Mouse (Mus musculus): ENCODE results near the gene Rab1b. TPM values are rescaled to one million over a fixed set of nuclear protein-coding genes. Genes with fewer than 3 reads are reported as not detected.

Rab1b gene
- polyA plus RNA-seq, 1 experiment from 2014 or later: 90.6 TPM

DNA sequence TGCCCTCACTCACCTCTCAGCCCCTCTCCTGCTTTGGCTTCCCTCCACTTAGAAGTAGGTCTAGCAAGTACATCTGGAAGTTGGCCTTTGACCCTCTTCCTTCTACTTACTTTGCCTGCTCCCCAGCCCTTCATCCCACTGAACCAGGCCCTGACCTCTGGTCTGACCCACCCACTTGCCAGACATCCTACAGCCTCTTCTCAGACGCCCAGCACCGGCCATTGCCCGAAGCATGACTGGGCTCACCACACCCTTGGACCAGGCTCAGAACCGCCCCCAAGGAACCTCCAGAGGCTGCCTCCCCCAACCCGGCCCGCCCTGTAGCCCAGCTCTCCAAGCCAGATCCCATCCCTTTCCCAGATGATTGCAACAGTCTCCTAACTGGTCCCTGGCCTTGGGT is 44.4 kb downstream of the Rab1b start:
- ATAC-seq (no peak), DNase-seq (no peak)
- H3K27ac ChIP-seq (ENCODE audit: low read depth): no peak overlapping the region
- H3K36me3 ChIP-seq (replicated peaks; ENCODE audit: insufficient read depth, low read length): no peaks in the 10 kb centered on the region
- no peak overlapping the region for H3K9ac ChIP-seq (replicated peaks)
- 85% methylated on average over 6 of the region's 6 CpGs for WGBS (ENCODE audit: insufficient replicate concordance)
- H3K4me2 ChIP-seq (ENCODE audit: low read depth, low read length): no peak overlapping the region
- H3K4me3 ChIP-seq (ENCODE audit: low read depth, low read length): no peak overlapping the region
- H3K27me3 ChIP-seq (ENCODE audit: insufficient read depth, low read length): peaks cover 10% of the 10 kb centered on the region
- no peaks in the 10 kb centered on the region for H3K9me3 ChIP-seq (ENCODE audit: low read length)
- TF ChIP-seq CTCF (IDR thresholded peaks at IDR 0.05; ENCODE audit: low read depth): no peak
- no peak for TF ChIP-seq EP300 (IDR thresholded peaks at IDR 0.05; ENCODE audit: low read depth)
- H3K4me1 ChIP-seq (ENCODE audit: insufficient read depth): peaks cover 7% of the 10 kb centered on the region; the same call in 1 of the 2 replicates

DNA sequence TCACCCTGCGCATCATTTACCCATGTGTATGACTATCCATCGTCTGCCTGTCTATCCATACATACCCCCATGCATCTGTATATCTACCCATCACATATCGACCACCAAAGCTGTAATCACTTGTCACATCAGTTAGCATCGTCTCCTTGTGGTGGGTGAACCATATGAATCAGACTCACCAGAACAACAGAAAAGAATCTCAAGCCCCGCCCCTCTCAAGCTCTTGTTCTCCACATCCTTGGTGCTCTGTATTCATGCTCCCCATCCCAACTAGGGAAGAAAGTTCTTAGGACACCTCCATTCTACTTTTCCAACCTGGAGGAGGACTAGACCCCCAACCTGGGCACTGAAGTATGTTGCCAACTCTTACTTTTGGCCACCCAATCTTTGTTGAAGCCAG is 44.8 kb downstream of the Rab1b start:
- no peak for DNase-seq
- peaks cover 9% of the 10 kb centered on the region for H3K27me3 ChIP-seq (ENCODE audit: insufficient read depth, low read length)
- H3K9me3 ChIP-seq (ENCODE audit: low read length): no peaks in the 10 kb centered on the region
- no peak overlapping the region for H3K27ac ChIP-seq (ENCODE audit: low read depth)
- ATAC-seq: no peak
- H3K4me2 ChIP-seq (ENCODE audit: low read depth, low read length): no peak overlapping the region
- H3K36me3 ChIP-seq (replicated peaks; ENCODE audit: insufficient read depth, low read length): no peaks in the 10 kb centered on the region
- peaks cover 6% of the 10 kb centered on the region; the same call in 1 of the 2 replicates for H3K4me1 ChIP-seq (ENCODE audit: insufficient read depth)
- H3K9ac ChIP-seq (replicated peaks): no peak overlapping the region
- 70% methylated on average over 5 of the region's 5 CpGs for WGBS (ENCODE audit: insufficient replicate concordance)
- H3K4me3 ChIP-seq (ENCODE audit: low read depth, low read length): no peak overlapping the region
- TF ChIP-seq EP300 (IDR thresholded peaks at IDR 0.05; ENCODE audit: low read depth): no peak
- no peak for TF ChIP-seq CTCF (IDR thresholded peaks at IDR 0.05; ENCODE audit: low read depth)

DNA sequence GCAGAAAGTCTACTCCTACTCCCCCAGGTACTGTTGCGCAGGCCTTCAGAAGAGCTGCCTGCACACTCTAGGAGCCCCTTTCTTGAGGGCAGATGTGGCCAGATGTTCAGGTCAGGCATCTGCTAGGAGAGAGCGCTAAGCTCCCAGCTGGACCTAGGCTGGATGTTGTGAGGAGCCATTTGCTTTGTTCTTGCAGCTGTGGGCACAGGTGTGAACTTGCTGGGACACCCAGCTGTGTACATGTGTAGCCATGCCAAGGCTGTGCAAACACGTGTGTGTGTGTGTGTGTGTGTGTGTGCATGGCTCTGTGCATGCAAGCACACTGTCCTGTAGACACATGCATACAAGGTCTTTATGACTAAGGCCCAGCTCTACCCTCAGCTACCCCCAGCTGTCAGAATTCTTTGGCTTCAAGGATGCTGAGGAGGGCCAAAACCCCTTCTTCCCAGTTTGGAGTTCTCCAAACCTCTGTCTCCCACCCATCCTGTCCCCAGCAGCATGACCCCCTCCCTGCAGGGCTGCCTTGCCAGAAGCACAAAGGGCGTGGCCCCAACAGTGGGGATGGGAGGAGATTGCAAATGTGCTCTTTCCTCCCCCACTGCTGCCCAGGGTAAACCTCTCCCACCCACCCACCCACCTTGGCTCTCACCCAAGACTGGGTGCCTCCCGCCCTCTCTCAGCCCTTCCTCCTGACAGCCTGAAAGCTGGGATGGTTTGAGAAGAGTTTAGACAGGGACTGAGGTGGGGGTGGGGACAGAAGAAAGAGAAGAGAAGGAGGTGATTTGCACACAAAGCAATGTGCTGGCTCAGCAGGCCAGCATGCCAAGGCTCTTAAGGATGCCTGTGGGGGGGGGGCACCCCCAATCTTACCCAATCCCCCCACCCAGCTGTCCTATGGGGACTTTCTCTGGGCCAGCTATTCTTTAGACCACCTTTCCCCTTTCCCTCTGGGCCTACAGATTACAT is 46.2 kb downstream of the Rab1b start:
- H3K36me3 ChIP-seq (replicated peaks; ENCODE audit: insufficient read depth, low read length): no peaks in the 10 kb centered on the region
- peaks cover 6% of the 10 kb centered on the region for H3K27me3 ChIP-seq (ENCODE audit: insufficient read depth, low read length)
- no peak overlapping the region for H3K9ac ChIP-seq (replicated peaks)
- ATAC-seq: no peak
- no peak overlapping the region for H3K4me2 ChIP-seq (ENCODE audit: low read depth, low read length)
- TF ChIP-seq CTCF (IDR thresholded peaks at IDR 0.05; ENCODE audit: low read depth) (no peak), EP300 (IDR thresholded peaks at IDR 0.05; ENCODE audit: low read depth) (no peak)
- no peak overlapping the region for H3K27ac ChIP-seq (ENCODE audit: low read depth)
- no peak for DNase-seq
- H3K4me1 ChIP-seq (ENCODE audit: insufficient read depth): peaks cover 6% of the 10 kb centered on the region; the same call in 1 of the 2 replicates
- 45% methylated on average over 5 of the region's 5 CpGs for WGBS (ENCODE audit: insufficient replicate concordance)
- H3K9me3 ChIP-seq (ENCODE audit: low read length): no peaks in the 10 kb centered on the region
- no peak overlapping the region for H3K4me3 ChIP-seq (ENCODE audit: low read depth, low read length)

DNA sequence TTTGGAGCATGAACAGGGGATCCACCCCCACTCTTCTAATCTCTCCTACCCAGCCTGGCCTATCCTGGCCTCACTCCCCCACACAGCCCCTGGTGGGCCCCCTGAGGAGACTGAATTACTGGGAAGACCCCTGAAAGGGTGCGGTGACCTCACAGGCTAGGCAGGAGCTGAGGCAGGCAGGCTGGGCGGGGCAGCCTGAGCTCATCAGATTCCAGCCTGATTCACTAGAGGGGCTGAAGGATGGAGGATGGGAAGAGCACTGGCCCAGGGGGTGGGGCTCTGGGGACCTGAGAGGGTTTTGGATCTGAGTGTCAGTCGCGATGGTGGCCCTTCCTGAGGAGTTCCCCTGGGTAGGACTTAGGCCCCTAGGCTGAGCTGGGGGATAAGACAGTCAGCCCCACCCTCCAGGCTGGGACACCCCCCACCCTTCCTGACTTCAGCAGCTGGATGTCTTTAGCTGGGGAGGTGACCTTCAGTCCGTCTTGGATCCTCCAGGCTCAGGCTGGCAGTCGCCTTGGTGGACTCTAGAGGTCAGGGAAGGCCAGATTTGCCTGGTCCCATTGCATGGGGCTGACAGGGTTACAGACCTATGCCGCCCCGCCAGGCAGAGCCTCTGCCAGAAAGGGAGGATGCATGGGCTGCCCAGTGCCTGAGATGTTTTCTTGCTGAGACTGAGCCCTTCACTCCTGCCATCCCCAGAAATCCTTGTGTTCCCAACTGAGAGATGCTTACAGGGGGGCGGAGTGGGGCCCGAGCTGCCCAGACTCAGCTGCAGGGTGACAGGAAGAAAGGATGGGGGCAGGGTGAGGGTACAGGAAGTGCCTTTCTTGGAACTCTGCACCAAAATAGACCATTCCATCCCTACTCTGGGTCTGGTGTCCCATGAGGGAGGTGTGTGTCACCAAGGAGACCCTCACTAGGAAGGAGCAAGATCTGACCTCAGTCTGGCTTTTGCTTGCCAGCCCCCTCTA is 47.8 kb downstream of the Rab1b start:
- H3K9ac ChIP-seq (replicated peaks): no peak overlapping the region
- H3K4me3 ChIP-seq (ENCODE audit: low read depth, low read length): no peak overlapping the region
- no peaks in the 10 kb centered on the region for H3K36me3 ChIP-seq (replicated peaks; ENCODE audit: insufficient read depth, low read length)
- H3K27ac ChIP-seq (ENCODE audit: low read depth): peak overlapping the region; percentile 34
- ATAC-seq: no peak
- H3K4me1 ChIP-seq (ENCODE audit: insufficient read depth): peaks cover 6% of the 10 kb centered on the region; the same call in 1 of the 2 replicates
- TF ChIP-seq EP300 (IDR thresholded peaks at IDR 0.05; ENCODE audit: low read depth) (no peak), CTCF (IDR thresholded peaks at IDR 0.05; ENCODE audit: low read depth) (no peak)
- 23% methylated on average over 10 of the region's 10 CpGs for WGBS (ENCODE audit: insufficient replicate concordance)
- peaks cover 9% of the 10 kb centered on the region for H3K27me3 ChIP-seq (ENCODE audit: insufficient read depth, low read length)
- no peaks in the 10 kb centered on the region for H3K9me3 ChIP-seq (ENCODE audit: low read length)
- H3K4me2 ChIP-seq (ENCODE audit: low read depth, low read length): no peak overlapping the region
- DNase-seq: no peak

DNA sequence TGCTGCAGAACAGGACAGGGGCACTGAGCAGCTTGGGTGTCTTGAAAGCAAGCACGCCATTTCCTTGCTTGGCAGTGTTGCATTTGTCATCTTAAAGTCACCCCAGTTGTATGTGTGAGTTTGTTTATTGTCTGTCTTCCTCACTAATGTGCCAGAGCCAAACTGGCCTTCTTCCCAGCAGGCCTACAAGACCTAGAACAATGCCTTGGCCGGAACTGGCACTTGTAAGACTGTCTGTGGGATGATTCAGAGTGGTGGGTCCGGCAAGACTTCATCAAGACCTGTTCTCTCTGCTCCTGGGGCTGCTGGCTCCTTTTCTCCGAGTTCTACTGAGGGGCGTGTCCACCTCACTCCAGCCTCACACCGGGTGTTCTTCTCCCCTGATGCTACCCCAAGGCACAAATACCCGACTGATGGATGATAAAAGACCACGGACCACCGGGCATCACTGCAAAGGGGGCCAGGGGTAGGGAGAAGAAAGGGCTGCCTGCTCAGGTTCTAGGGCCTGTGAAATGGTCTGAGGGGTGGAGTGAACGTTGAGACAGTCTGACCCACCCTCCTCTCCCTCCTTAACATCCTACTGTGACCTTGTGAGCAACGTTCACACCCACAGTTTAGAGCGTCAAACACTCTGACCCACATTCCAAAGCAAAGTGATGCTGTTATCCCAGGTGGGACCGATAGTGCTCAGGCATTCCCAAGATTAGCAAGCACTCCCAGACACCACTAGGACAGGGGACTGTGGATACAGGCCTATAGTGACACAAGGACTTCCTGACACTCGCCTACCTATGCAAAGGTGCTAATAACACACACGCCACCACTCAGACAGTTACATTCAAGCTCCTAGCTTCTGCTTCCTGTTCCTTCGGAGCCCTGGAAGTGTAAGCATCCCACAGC is 48.7 kb downstream of the Rab1b start:
- Histone ChIP-seq H3K27me3 (ENCODE audit: insufficient read depth, low read length) (peaks cover 14% of the 10 kb centered on the region), H3K4me1 (ENCODE audit: insufficient read depth) (peaks cover 6% of the 10 kb centered on the region; the same call in 1 of the 2 replicates), H3K36me3 (replicated peaks; ENCODE audit: insufficient read depth, low read length) (no peaks in the 10 kb centered on the region), H3K9ac (replicated peaks) (no peak overlapping the region), H3K4me2 (ENCODE audit: low read depth, low read length) (no peak overlapping the region), H3K9me3 (ENCODE audit: low read length) (no peaks in the 10 kb centered on the region), H3K27ac (ENCODE audit: low read depth) (no peak overlapping the region), H3K4me3 (ENCODE audit: low read depth, low read length) (no peak overlapping the region)
- ATAC-seq (no peak), DNase-seq (no peak)
- TF ChIP-seq CTCF (IDR thresholded peaks at IDR 0.05; ENCODE audit: low read depth): no peak
- no peak for TF ChIP-seq EP300 (IDR thresholded peaks at IDR 0.05; ENCODE audit: low read depth)
- WGBS (ENCODE audit: insufficient replicate concordance): 36% methylated on average over 16 of the region's 16 CpGs

Measured in liver, postnatal 0 days (tissue).